Mouse (Mus musculus): ENCODE results near the gene Asb15. TPM values are rescaled to one million over a fixed set of nuclear protein-coding genes. Genes with fewer than 3 reads are reported as not detected.

Asb15 gene
- total RNA-seq (2015; ENCODE audit: low replicate concordance): not detected in 2 replicates
- 0.13 TPM in 1 of 2 replicates, not detected in the other for total RNA-seq (2017; ENCODE audit: low replicate concordance)

DNA sequence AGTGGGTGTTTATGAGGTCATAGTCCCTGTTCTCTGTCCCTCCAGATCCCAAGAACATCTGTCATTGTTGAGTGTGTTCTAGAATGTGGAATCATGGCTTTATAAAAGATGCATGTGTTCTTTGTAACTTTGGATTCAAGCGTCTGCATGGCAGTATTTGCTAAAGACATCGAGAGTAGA, at the start of gene Asb15:
TSS of gene Asb15 (plus strand) at position 81 of the 180 bp plus-strand sequence.
- no peak for ATAC-seq (replicated peaks; ENCODE audit: low FRiP score, poor library complexity, severe bottlenecking)

- no peak for ATAC-seq (replicated peaks; ENCODE audit: low FRiP score, poor library complexity, severe bottlenecking)
Observed at GRCm38 (mm10) chr6:24486530-24486929, 41.4 kb upstream of the Asb15 start.

DNA sequence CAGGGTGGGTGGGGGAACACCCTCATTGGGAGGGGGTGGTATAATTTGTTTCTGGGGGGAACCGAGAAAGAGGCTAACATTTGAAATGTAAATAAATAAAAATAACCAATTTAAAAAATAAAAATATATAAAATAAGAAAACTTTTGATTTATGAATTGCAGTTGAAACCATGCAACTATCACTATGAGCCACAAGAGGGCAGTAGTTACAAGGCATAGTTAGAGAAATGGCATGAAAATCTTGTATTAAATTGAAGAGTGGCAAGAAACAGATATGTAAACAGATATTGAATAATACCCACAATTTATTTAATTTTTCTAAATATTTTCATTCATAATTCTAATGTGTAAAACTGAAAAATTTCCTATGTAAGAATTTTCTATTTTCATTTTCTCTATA, 37.6 kb upstream of the Asb15 start:
- ATAC-seq (replicated peaks; ENCODE audit: low FRiP score, poor library complexity, severe bottlenecking): no peak

- ATAC-seq (replicated peaks; ENCODE audit: low FRiP score, poor library complexity, severe bottlenecking): no peak
Observed at GRCm38 (mm10) chr6:24504141-24504540, 23.8 kb upstream of the Asb15 start.

- no peak for ATAC-seq (replicated peaks; ENCODE audit: low FRiP score, poor library complexity, severe bottlenecking)
Observed at GRCm38 (mm10) chr6:24514552-24515284, 13.2 kb upstream of the Asb15 start, which contains the start of gene Iqub. TSS of gene Iqub (minus strand) at chr6:24515067.

GRCm38 (mm10) chr6:24516197-24516596, 11.7 kb upstream of the Asb15 start:
- ATAC-seq (replicated peaks; ENCODE audit: low FRiP score, poor library complexity, severe bottlenecking): no peak

DNA sequence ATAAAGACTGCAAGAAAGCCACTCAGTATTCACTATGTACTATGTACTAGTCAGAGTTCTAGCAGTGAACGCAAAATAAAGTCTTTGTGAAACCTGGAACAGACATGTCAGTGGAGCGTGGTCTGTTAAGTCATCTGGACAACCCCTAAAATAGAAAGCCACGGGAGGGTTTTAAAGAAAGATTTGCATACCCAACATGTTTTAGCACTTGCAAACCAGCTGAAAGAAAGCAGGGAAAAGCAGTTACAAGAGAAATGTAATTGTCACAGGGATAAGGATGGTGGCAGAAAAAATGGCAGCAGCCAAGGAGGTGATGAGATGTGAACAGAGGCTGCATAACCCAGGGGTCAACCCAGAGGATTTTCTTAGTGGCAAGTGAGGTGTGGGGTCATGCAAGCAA, 2.2 kb upstream of the Asb15 start:
- ATAC-seq (replicated peaks; ENCODE audit: low FRiP score, poor library complexity, severe bottlenecking): no peak

- peak; percentile 93 for ATAC-seq (replicated peaks; ENCODE audit: low FRiP score, poor library complexity, severe bottlenecking)
Observed at GRCm38 (mm10) chr6:24527155-24528063, 535 bp upstream of the Asb15 start, which contains the start of gene Ndufa5. TSS of gene Ndufa5 (minus strand) at chr6:24528013.

DNA sequence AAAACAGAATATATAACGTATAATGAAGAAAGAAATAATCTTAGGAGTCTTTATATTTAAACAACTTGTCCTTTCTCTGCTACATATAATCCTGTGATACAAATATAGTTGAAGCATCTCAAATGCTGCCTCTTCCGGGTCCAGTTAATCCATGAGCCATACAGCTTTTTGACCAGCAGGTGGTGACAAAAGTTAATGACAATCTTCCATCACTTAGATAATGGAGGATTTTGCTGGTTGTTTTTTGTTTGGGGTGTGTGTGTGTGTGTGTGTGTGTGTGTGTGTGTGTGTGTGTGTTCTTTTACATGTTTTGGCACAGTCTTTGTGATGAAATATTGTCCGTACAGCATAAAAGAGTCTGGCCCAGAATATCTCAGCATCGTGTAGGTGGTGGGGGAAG, 2.2 kb downstream of the Asb15 start:
- no peak for ATAC-seq (replicated peaks; ENCODE audit: low FRiP score, poor library complexity, severe bottlenecking)

- no peak for ATAC-seq (replicated peaks; ENCODE audit: low FRiP score, poor library complexity, severe bottlenecking)
Observed at GRCm38 (mm10) chr6:24530711-24531420, 2.9 kb downstream of the Asb15 start.

GRCm38 (mm10) chr6:24532804-24533203, 4.9 kb downstream of the Asb15 start:
- ATAC-seq (replicated peaks; ENCODE audit: low FRiP score, poor library complexity, severe bottlenecking): no peak

DNA sequence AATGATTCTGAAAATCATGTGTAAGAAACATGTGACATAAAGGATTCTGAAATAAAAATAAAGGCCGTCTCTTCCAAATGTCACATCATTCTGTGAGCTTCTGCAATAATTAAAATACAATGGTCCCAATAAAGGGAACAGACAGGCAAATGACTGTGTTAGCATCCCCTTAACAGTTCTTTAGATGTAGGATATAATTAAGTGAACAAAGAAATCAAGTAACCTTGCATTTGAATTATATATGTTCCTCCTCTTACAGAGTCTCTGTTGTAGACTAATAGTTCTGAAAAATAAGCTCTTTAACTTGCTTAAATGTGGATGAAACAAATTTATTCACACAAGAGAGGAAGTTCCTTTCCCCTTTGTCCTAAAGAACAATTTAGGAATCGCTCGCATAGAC, 10.5 kb downstream of the Asb15 start:
- no peak for ATAC-seq (replicated peaks; ENCODE audit: low FRiP score, poor library complexity, severe bottlenecking)

DNA sequence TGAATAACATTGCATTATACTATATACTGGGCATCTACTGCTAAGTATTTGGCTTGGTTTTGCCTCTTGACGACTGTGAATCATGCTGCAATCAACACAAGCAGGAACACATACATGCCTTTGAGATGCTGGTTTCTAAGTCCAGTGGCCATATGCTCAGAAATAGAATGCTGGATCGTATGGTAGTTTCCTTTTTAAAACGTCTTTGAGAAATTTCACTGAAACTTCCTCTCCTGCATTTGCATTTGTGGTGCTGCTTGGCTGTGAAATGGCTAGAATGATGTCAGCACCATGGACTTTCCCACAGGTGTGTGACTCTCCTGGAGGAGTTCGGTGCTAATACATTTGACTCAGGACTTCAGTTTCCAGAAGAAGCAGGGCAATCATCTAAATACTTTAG, 12.2 kb downstream of the Asb15 start:
- ATAC-seq (replicated peaks; ENCODE audit: low FRiP score, poor library complexity, severe bottlenecking): no peak

DNA sequence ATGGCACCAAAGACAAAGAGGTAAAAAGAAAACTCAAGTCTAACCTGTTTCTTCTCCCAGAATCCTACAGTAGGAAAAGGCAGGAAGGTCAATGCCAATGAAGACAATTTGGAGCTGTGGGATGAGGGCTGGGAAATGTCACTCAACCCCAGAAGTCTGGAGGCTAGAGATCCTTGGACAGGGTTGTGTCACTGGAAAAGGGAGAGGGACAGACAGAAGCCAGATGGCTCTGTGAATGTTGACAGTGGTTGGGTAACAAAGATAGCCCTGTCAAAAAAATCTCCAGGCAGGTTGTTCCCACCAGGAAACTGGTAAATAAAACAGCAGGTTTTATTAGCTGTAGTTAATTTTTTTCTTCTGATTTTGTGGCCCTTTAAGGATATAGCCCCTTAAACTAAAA, 14.4 kb downstream of the Asb15 start:
- no peak for ATAC-seq (replicated peaks; ENCODE audit: low FRiP score, poor library complexity, severe bottlenecking)

DNA sequence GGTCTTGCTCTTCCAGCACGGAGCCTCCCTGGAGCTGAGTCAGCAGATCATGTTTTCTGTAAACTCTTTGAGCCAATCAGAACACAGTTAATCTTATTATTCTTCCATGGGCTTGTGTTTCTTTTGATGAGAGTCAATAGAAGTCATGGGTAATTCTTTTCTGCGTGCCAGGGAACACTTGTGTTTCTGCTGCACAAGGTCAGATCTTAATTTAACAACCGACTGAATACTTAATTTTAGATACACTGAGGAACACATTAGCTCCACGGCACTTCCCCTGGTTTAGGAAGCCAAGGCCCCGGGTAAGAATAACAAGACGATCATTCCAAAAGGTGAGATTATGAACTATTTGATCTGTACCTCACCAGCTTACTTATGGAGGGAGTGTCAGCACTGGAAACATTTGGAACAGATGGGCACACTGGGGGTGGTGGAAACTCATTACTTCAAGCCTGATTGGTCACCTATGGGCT, 15.2 kb downstream of the Asb15 start:
- no peak for ATAC-seq (replicated peaks; ENCODE audit: low FRiP score, poor library complexity, severe bottlenecking)

GRCm38 (mm10) chr6:24546716-24547420, 18.9 kb downstream of the Asb15 start:
- ATAC-seq (replicated peaks; ENCODE audit: low FRiP score, poor library complexity, severe bottlenecking): no peak

DNA sequence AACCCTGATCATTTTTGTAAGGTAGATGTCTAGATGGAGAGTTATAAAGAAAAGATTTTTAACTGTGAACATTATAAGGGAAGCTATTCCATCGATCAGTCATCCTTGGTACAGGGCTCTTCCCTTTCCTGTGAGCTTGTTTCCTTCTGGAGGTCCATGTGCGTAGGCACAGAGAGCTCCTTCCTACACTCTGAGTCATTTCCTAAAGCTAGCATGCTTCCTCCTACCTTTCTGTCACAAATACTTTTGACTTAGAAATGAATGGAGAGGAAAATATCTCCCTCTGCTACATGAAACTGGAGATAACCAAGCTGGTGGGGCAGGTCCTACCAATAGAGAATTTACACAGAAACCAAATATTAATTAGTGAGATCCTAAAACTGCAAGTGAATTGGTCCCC, 21.9 kb downstream of the Asb15 start:
- ATAC-seq (replicated peaks; ENCODE audit: low FRiP score, poor library complexity, severe bottlenecking): no peak

- ATAC-seq (replicated peaks; ENCODE audit: low FRiP score, poor library complexity, severe bottlenecking): no peak
Observed at GRCm38 (mm10) chr6:24552046-24552445, 24.1 kb downstream of the Asb15 start.

GRCm38 (mm10) chr6:24554427-24555086, 26.6 kb downstream of the Asb15 start:
- no peak for ATAC-seq (replicated peaks; ENCODE audit: low FRiP score, poor library complexity, severe bottlenecking)

Measured in erythroid progenitor cell, adult 5-6 weeks (primary cell).